Mouse (Mus musculus) liver, embryonic 11.5 days (tissue): ENCODE measurements around the gene Mien1. TPM values are rescaled to one million over a fixed set of nuclear protein-coding genes. Genes with fewer than 3 reads are reported as not detected.

Experiments
- ATAC-seq: fragments of 200-750 bp; cut with Nextera tagmentation; replicated peaks from 2 replicates; pipeline ENCODE4 v1.8.0; 2017; ENCODE audit warnings: moderate number of reproducible peaks, mild to moderate bottlenecking, moderate TSS enrichment, moderate library complexity; ENCODE audit not compliant: low FRiP score
- DNase-seq: peaks from one replicate; pipeline ENCODE4 v3.0.0-alpha.2; 2017; ENCODE audit warnings: low spot score
- H3K27ac ChIP-seq: fragments of 300-500 bp; sonication (generic); 2 replicates; pipeline ENCODE4 v1.5.1; 2014; ENCODE audit warnings: mild to moderate bottlenecking, low read depth, low read length, control low read depth
- H3K27me3 ChIP-seq: fragments of 300-500 bp; sonication (generic); replicated peaks from 2 replicates; pipeline ENCODE4 v1.6.1; 2014; ENCODE audit warnings: low read length, mixed read lengths; ENCODE audit not compliant: control insufficient read depth, insufficient read depth
- H3K36me3 ChIP-seq: fragments of 300-500 bp; sonication (generic); 2 replicates; pipeline ENCODE4 v1.6.1; 2014; ENCODE audit warnings: mild to moderate bottlenecking, low read length, moderate library complexity, mixed read lengths; ENCODE audit not compliant: control insufficient read depth, insufficient read depth
- H3K4me1 ChIP-seq: fragments of 300-500 bp; sonication (generic); replicated peaks from 2 replicates; pipeline ENCODE4 v1.6.1; 2014; ENCODE audit warnings: low read length, mixed read lengths; ENCODE audit not compliant: control insufficient read depth, insufficient read depth
- H3K4me2 ChIP-seq: fragments of 300-500 bp; sonication (generic); 2 replicates; pipeline ENCODE4 v1.6.1; 2014; ENCODE audit warnings: mild to moderate bottlenecking, control low read depth, moderate library complexity
- H3K4me3 ChIP-seq: fragments of 300-500 bp; sonication (generic); 2 replicates; pipeline ENCODE4 v1.5.1; 2014; ENCODE audit warnings: low read depth, low read length, control low read depth
- H3K9ac ChIP-seq: fragments of 300-500 bp; sonication (generic); 2 replicates; pipeline ENCODE4 v1.6.1; 2014; ENCODE audit warnings: low read depth, low read length, control low read depth
- H3K9me3 ChIP-seq: fragments of 300-500 bp; sonication (generic); 2 replicates; pipeline ENCODE4 v1.6.1; 2016; ENCODE audit warnings: low read length, inconsistent platforms, mixed read lengths; ENCODE audit not compliant: control insufficient read depth
- WGBS: fragments of 180-500 bp; shearing (Covaris S2); extraction: QIAGEN DNeasy Blood & Tissue Kit; methylation state at CpG from one replicate; pipeline ENCODE4 v1.1.7; 2014; 5-methylcytosine and 5-hydroxymethylcytosine counted together
- polyA plus RNA-seq: library from polyadenylated mRNA; unstranded; fragments of >200 nt; fragmentation: Nextera tagmentation; extraction: Ambion mirVana; gene quantifications from 2 replicates; pipeline ENCODE4 v1.2.1, GENCODE M21; 2014

Gene Mien1
- polyA plus RNA-seq, 1 experiment from 2014 or later = 100 TPM

- Histone ChIP-seq H3K4me1 (peaks cover 4% of the 10 kb centered on the region; the same call in 1 of the 2 replicates), H3K27ac (no peak overlapping the region), H3K36me3 (no peaks in the 10 kb centered on the region; the same call in 1 of the 2 replicates), H3K27me3 (peaks cover 16% of the 10 kb centered on the region), H3K4me2 (no peak overlapping the region), H3K4me3 (no peak overlapping the region), H3K9ac (no peak overlapping the region), H3K9me3 (no peaks in the 10 kb centered on the region)
- ATAC-seq (no peak), DNase-seq (no peak)
- WGBS = 81% methylated on average over 10 of the region's 10 CpGs
Measured at GRCm38 (mm10) chr11:98418939-98419547, 19.7 kb downstream of the Mien1 start.

- Histone ChIP-seq H3K27me3 (peaks cover 24% of the 10 kb centered on the region), H3K4me1 (peaks cover 5% of the 10 kb centered on the region; the same call in 1 of the 2 replicates), H3K36me3 (no peaks in the 10 kb centered on the region; the same call in 1 of the 2 replicates), H3K4me2 (no peak overlapping the region), H3K9me3 (no peaks in the 10 kb centered on the region), H3K27ac (no peak overlapping the region), H3K4me3 (no peak overlapping the region), H3K9ac (no peak overlapping the region)
- WGBS = 56% methylated on average over 5 of the region's 6 CpGs
- ATAC-seq (no peak), DNase-seq (no peak)
Measured at GRCm38 (mm10) chr11:98418273-98418672, 20.5 kb downstream of the Mien1 start.

- Histone ChIP-seq H3K27me3 (peaks cover 36% of the 10 kb centered on the region), H3K9ac (no peak overlapping the region), H3K4me2 (no peak overlapping the region), H3K36me3 (no peaks in the 10 kb centered on the region; the same call in 1 of the 2 replicates), H3K4me1 (peaks cover 5% of the 10 kb centered on the region; the same call in 1 of the 2 replicates), H3K27ac (no peak overlapping the region), H3K9me3 (no peaks in the 10 kb centered on the region), H3K4me3 (no peak overlapping the region)
- ATAC-seq (no peak), DNase-seq (no peak)
- WGBS = 69% methylated on average over 1 of the region's 1 CpGs
Measured at GRCm38 (mm10) chr11:98417074-98417473, 21.7 kb downstream of the Mien1 start.

- Histone ChIP-seq H3K27me3 (peaks cover 62% of the 10 kb centered on the region), H3K36me3 (no peaks in the 10 kb centered on the region), H3K4me2 (peak overlapping the region; percentile 66), H3K27ac (no peak overlapping the region), H3K9me3 (no peaks in the 10 kb centered on the region), H3K9ac (no peak overlapping the region), H3K4me1 (peaks cover 9% of the 10 kb centered on the region), H3K4me3 (peak overlapping the region; percentile 68; the same call in 1 of the 2 replicates)
- ATAC-seq (no peak), DNase-seq (no peak)
- WGBS = 25% methylated on average over 2 of the region's 2 CpGs
Measured at GRCm38 (mm10) chr11:98414162-98414561, 24.6 kb downstream of the Mien1 start.

GRCm38 (mm10) chr11:98413731-98414130 lies 25.1 kb downstream of the Mien1 start:
- H3K27me3 ChIP-seq = peaks cover 66% of the 10 kb centered on the region
- H3K4me2 ChIP-seq = peak overlapping the region; percentile 66
- no peaks in the 10 kb centered on the region for H3K9me3 ChIP-seq
- ATAC-seq (no peak), DNase-seq (no peak)
- WGBS = 36% methylated on average over 7 of the region's 7 CpGs
- H3K36me3 ChIP-seq = no peaks in the 10 kb centered on the region
- H3K27ac ChIP-seq = no peak overlapping the region
- H3K4me1 ChIP-seq = peaks cover 14% of the 10 kb centered on the region
- no peak overlapping the region for H3K9ac ChIP-seq
- peak overlapping the region; percentile 68 for H3K4me3 ChIP-seq

GRCm38 (mm10) chr11:98412797-98413301 lies 25.9 kb downstream of the Mien1 start:
- Histone ChIP-seq H3K27ac (peak overlapping the region; percentile 80), H3K9me3 (no peaks in the 10 kb centered on the region), H3K27me3 (peaks cover 66% of the 10 kb centered on the region), H3K4me3 (peak overlapping the region; percentile 68), H3K4me1 (peaks cover 15% of the 10 kb centered on the region), H3K4me2 (peak overlapping the region; percentile 66), H3K36me3 (no peaks in the 10 kb centered on the region), H3K9ac (peak overlapping the region; percentile 55)
- WGBS = 1% methylated on average over 40 of the region's 40 CpGs
- no peak for ATAC-seq
- no peak for DNase-seq

GRCm38 (mm10) chr11:98412273-98412796 lies 26.5 kb downstream of the Mien1 start, which contains the start of gene Erbb2:
Gene Erbb2 (plus strand): TSS chr11:98412470.
- Histone ChIP-seq H3K27ac (peak within 1 kb of the TSS; percentile 80), H3K36me3 (no peaks in the 10 kb centered on the region), H3K4me1 (peaks cover 15% of the 10 kb centered on the region), H3K4me2 (peak within 1 kb of the TSS; percentile 66), H3K9ac (peak within 1 kb of the TSS; percentile 55), H3K9me3 (no peaks in the 10 kb centered on the region), H3K4me3 (peak within 1 kb of the TSS; percentile 68), H3K27me3 (peaks cover 66% of the 10 kb centered on the region)
- no peak; the same call in 1 of the 2 replicates for ATAC-seq
- WGBS = 1% methylated on average over 39 of the region's 49 CpGs
- DNase-seq = peak; percentile 70

- no peak overlapping the region for H3K4me3 ChIP-seq
- no peak; the same call in 1 of the 2 replicates for ATAC-seq
- H3K27me3 ChIP-seq = peaks cover 53% of the 10 kb centered on the region
- peaks cover 12% of the 10 kb centered on the region for H3K4me1 ChIP-seq
- H3K36me3 ChIP-seq = no peaks in the 10 kb centered on the region
- peak overlapping the region; percentile 34 for H3K4me2 ChIP-seq
- DNase-seq = no peak
- no peaks in the 10 kb centered on the region for H3K9me3 ChIP-seq
- no peak overlapping the region for H3K27ac ChIP-seq
- WGBS = 6% methylated on average over 9 of the region's 10 CpGs
- no peak overlapping the region for H3K9ac ChIP-seq
Measured at GRCm38 (mm10) chr11:98409341-98409822, 29.4 kb downstream of the Mien1 start.
